ENCODE assay signal across 17 mouse cellular contexts in genomic region chr1:87263257-87263656, GRCm38 (mm10). TPM values are rescaled to one million over a fixed set of nuclear protein-coding genes. Genes with fewer than 3 reads are reported as not detected.
DNase-seq lines count a peak whose midpoint lies in the region; ATAC-seq lines count a peak whose summit lies in the region.
"Had no signal": no experiment of that assay in that cellular context is flagged by ENCODE, and none has a peak within 500 bp of the region (broad histone marks: within the 10 kb centered on the region; RNA-seq: fewer than 3 reads in every experiment).

No protein-coding gene starts in this region.

- H3K27me3 ChIP-seq in hindbrain, embryonic 11.5 days (ENCODE audit: control insufficient read depth, insufficient read depth, low read length): peaks cover 53% of the 10 kb centered on the region
- H3K27me3 ChIP-seq in hindbrain, embryonic 16.5 days (replicated peaks; ENCODE audit: control insufficient read depth, insufficient read depth, low read length): peaks cover 48% of the 10 kb centered on the region
- H3K27me3 ChIP-seq in neural tube, embryonic 13.5 days: peaks cover 84% of the 10 kb centered on the region
- peaks cover 37% of the 10 kb centered on the region for H3K27me3 ChIP-seq in forebrain, embryonic 14.5 days (replicated peaks; ENCODE audit: control insufficient read depth, insufficient read depth, low read length)

- H3K36me3 ChIP-seq in hindbrain, embryonic 11.5 days (ENCODE audit: control insufficient read depth, insufficient read depth, low read length): no peaks in the 10 kb centered on the region
- no peaks in the 10 kb centered on the region for H3K36me3 ChIP-seq in hindbrain, embryonic 16.5 days (ENCODE audit: control insufficient read depth, insufficient read depth, low read length)
- no peaks in the 10 kb centered on the region for H3K36me3 ChIP-seq in neural tube, embryonic 13.5 days
- no peaks in the 10 kb centered on the region for H3K36me3 ChIP-seq in forebrain, embryonic 14.5 days (ENCODE audit: control insufficient read depth, insufficient read depth, low read length)
- H3K36me3 ChIP-seq: embryonic facial prominence, embryonic 12.5 days; limb, embryonic 15.5 days had no signal

- no peak overlapping the region for H3K4me2 ChIP-seq in hindbrain, embryonic 11.5 days (replicated peaks; ENCODE audit: low read depth, low read length)
- no peak overlapping the region for H3K4me2 ChIP-seq in hindbrain, embryonic 16.5 days (ENCODE audit: low read length)
- H3K4me2 ChIP-seq in neural tube, embryonic 13.5 days: peak overlapping the region; percentile 94; the same call in 1 of the 2 replicates
- H3K4me2 ChIP-seq in forebrain, embryonic 14.5 days (ENCODE audit: low read length): peak overlapping the region; percentile 99; the same call in 1 of the 2 replicates

- H3K4me3 ChIP-seq in hindbrain, embryonic 11.5 days (ENCODE audit: low read depth, low read length): no peak overlapping the region
- no peak overlapping the region for H3K4me3 ChIP-seq in hindbrain, embryonic 16.5 days (ENCODE audit: low read length)
- H3K4me3 ChIP-seq in neural tube, embryonic 13.5 days: no peak overlapping the region
- H3K4me3 ChIP-seq in forebrain, embryonic 14.5 days (ENCODE audit: low read depth, low read length): no peak overlapping the region

- H3K4me1 ChIP-seq in hindbrain, embryonic 11.5 days (replicated peaks; ENCODE audit: control insufficient read depth, insufficient read depth, low read length): peaks cover 4% of the 10 kb centered on the region
- H3K4me1 ChIP-seq in hindbrain, embryonic 16.5 days (ENCODE audit: control insufficient read depth, insufficient read depth, low read depth, low read length): peaks cover 21% of the 10 kb centered on the region
- H3K4me1 ChIP-seq in neural tube, embryonic 13.5 days (replicated peaks): peaks cover 32% of the 10 kb centered on the region
- H3K4me1 ChIP-seq in forebrain, embryonic 14.5 days (ENCODE audit: control insufficient read depth, insufficient read depth, low read length): peaks cover 9% of the 10 kb centered on the region

- H3K9ac ChIP-seq in hindbrain, embryonic 11.5 days (ENCODE audit: low read depth, low read length): no peak overlapping the region
- H3K9ac ChIP-seq in hindbrain, embryonic 16.5 days (ENCODE audit: low read depth, low read length): no peak overlapping the region
- H3K9ac ChIP-seq in neural tube, embryonic 13.5 days: no peak overlapping the region
- H3K9ac ChIP-seq in forebrain, embryonic 14.5 days (ENCODE audit: low read length): no peak overlapping the region
- H3K9ac ChIP-seq: embryonic facial prominence, embryonic 12.5 days; limb, embryonic 15.5 days; liver, postnatal 0 days had no signal

- ATAC-seq in hindbrain, embryonic 11.5 days (ENCODE audit: low FRiP score): no peak
- ATAC-seq in hindbrain, embryonic 16.5 days: no peak
- ATAC-seq in neural tube, embryonic 13.5 days (ENCODE audit: low read depth): no peak
- ATAC-seq in forebrain, embryonic 14.5 days: peak; percentile 25; the same call in 1 of the 2 replicates
- ATAC-seq: liver, postnatal 0 days had no signal

- peak; percentile 37 for DNase-seq in hindbrain, embryonic 11.5 days (ENCODE audit: low spot score)
- no peak for DNase-seq in neural tube, embryonic 10.5 days (ENCODE audit: extremely low spot score, low spot score)
- DNase-seq in forebrain, embryonic 14.5 days (ENCODE audit: low spot score): no peak
- DNase-seq in retina, embryonic 14.5 days (ENCODE audit: low spot score): peak; percentile 34
- no peak for DNase-seq in cerebellum, adult 9-11 months
- no peak for DNase-seq in MN1 (ENCODE audit: low spot score)
- DNase-seq: cerebellum, adult 9-10 months; gastrocnemius, postnatal 14 days; heart, postnatal 4 days; kidney, adult 18-20 months; kidney, postnatal 25 days; liver, postnatal 0 days had no signal

- no peak overlapping the region for H3K27ac ChIP-seq in hindbrain, embryonic 11.5 days (ENCODE audit: low read depth, low read length)
- H3K27ac ChIP-seq in hindbrain, embryonic 16.5 days (ENCODE audit: low read depth, low read length): no peak overlapping the region
- H3K27ac ChIP-seq in neural tube, embryonic 13.5 days (replicated peaks): no peak overlapping the region
- H3K27ac ChIP-seq in forebrain, embryonic 14.5 days (ENCODE audit: low read depth, low read length): no peak overlapping the region
- H3K27ac ChIP-seq: embryonic facial prominence, embryonic 12.5 days; limb, embryonic 15.5 days had no signal

- WGBS in hindbrain, embryonic 11.5 days: 3% methylated on average over 9 of the region's 9 CpGs
- 3% methylated on average over 9 of the region's 9 CpGs for WGBS in hindbrain, embryonic 16.5 days
- 2% methylated on average over 9 of the region's 9 CpGs for WGBS in neural tube, embryonic 13.5 days
- 3% methylated on average over 9 of the region's 9 CpGs for WGBS in forebrain, embryonic 14.5 days

- H3K9me3 ChIP-seq in hindbrain, embryonic 11.5 days (ENCODE audit: control insufficient read depth, low read length): no peaks in the 10 kb centered on the region
- H3K9me3 ChIP-seq in hindbrain, embryonic 16.5 days (ENCODE audit: control insufficient read depth, low read length): no peaks in the 10 kb centered on the region
- H3K9me3 ChIP-seq in neural tube, embryonic 13.5 days: peaks cover 3% of the 10 kb centered on the region; the same call in 1 of the 2 replicates
- H3K9me3 ChIP-seq in forebrain, embryonic 14.5 days (replicated peaks; ENCODE audit: control insufficient read depth, low read length): no peaks in the 10 kb centered on the region
- H3K9me3 ChIP-seq: embryonic facial prominence, embryonic 12.5 days; limb, embryonic 15.5 days had no signal

RNA-seq across cellular contexts. Expression of gene Efhd1, which starts 0.9 kb away (rescaled TPM):
- polyA plus RNA-seq in hindbrain, embryonic 11.5 days (2014; fragmentation: Nextera tagmentation; extraction: Ambion mirVana): 0.14 and 0.52 TPM in 2 replicates
- polyA plus RNA-seq in hindbrain, embryonic 16.5 days (2015; fragmentation: Nextera tagmentation; extraction: Ambion mirVana): 2.5 and 2.8 TPM in 2 replicates
- 1.2 and 1.9 TPM in 2 replicates for polyA plus RNA-seq in neural tube, embryonic 13.5 days (2015; fragmentation: Nextera tagmentation; extraction: Ambion mirVana)
- polyA plus RNA-seq in forebrain, embryonic 14.5 days (2014; fragmentation: Nextera tagmentation; extraction: Ambion mirVana): 0.48 and 0.68 TPM in 2 replicates

RNA-seq across cellular contexts. Expression of gene Eif4e2, which starts 49.5 kb away (rescaled TPM):
- polyA plus RNA-seq in hindbrain, embryonic 11.5 days (2014; fragmentation: Nextera tagmentation; extraction: Ambion mirVana): 132 and 134 TPM in 2 replicates
- polyA plus RNA-seq in hindbrain, embryonic 16.5 days (2015; fragmentation: Nextera tagmentation; extraction: Ambion mirVana): 79.3 and 88.1 TPM in 2 replicates
- polyA plus RNA-seq in neural tube, embryonic 13.5 days (2015; fragmentation: Nextera tagmentation; extraction: Ambion mirVana): 108 and 115 TPM in 2 replicates
- polyA plus RNA-seq in forebrain, embryonic 14.5 days (2014; fragmentation: Nextera tagmentation; extraction: Ambion mirVana): 56.6 and 61.9 TPM in 2 replicates

RNA-seq across cellular contexts. Expression of gene Chrng, which starts 58.8 kb away (rescaled TPM):
- 0.73 and 1.0 TPM in 2 replicates for polyA plus RNA-seq in hindbrain, embryonic 11.5 days (2014; fragmentation: Nextera tagmentation; extraction: Ambion mirVana)
- polyA plus RNA-seq in hindbrain, embryonic 16.5 days (2015; fragmentation: Nextera tagmentation; extraction: Ambion mirVana): 0.96 TPM in 1 of 2 replicates, not detected in the other
- 0.57 and 1.7 TPM in 2 replicates for polyA plus RNA-seq in neural tube, embryonic 13.5 days (2015; fragmentation: Nextera tagmentation; extraction: Ambion mirVana)
- polyA plus RNA-seq in forebrain, embryonic 14.5 days (2014; fragmentation: Nextera tagmentation; extraction: Ambion mirVana): not detected in 2 replicates
- polyA plus RNA-seq: liver, postnatal 0 days; small intestine, adult 2 months had no signal

Comparison
In these comparisons a context has a peak if more than half of its experiments do, and no peak if none do; other contexts are left out.
1. DNase-seq: peak in hindbrain, embryonic 11.5 days (single experiment) and retina, embryonic 14.5 days (single experiment); none in neural tube, embryonic 10.5 days (single experiment), forebrain, embryonic 14.5 days (single experiment), cerebellum, adult 9-11 months (single experiment) and MN1 (single experiment).
2. H3K4me2 ChIP-seq: peak in neural tube, embryonic 13.5 days (single experiment) and forebrain, embryonic 14.5 days (single experiment); none in hindbrain, embryonic 11.5 days (single experiment) and hindbrain, embryonic 16.5 days (single experiment).